Mouse (Mus musculus) liver, adult 2 months (tissue): ENCODE results near the gene Vsig2.

Experiments
- CTCF ChIP-seq: fragments of 200-500 bp; IDR thresholded peaks from 2 replicates; pipeline ENCODE4 v1.5.1; 2011; ENCODE audit warnings: low read depth, low read length, control low read depth
- POLR2A ChIP-seq: fragments of 200-500 bp; IDR thresholded peaks from 2 replicates; pipeline ENCODE4 v1.6.1; 2011; ENCODE audit warnings: low read length, control low read depth; ENCODE audit not compliant: insufficient read depth; ENCODE audit errors: extremely low read depth

GRCm38 (mm10) chr9:37540226-37540625 lies 1.2 kb downstream of the Vsig2 start:
- TF ChIP-seq CTCF: no peak
- no peak for TF ChIP-seq POLR2A
